Mouse (Mus musculus): ENCODE measurements around the gene Tom1.

GRCm38 (mm10) chr8:75103376-75103878 is 69.9 kb downstream of the Tom1 start:
- TF ChIP-seq CTCF (IDR thresholded peaks at IDR 0.05; ENCODE audit: borderline replicate concordance, extremely low read depth, insufficient read depth, insufficient read length) (no peak), POLR2A (IDR thresholded peaks at IDR 0.05; ENCODE audit: borderline replicate concordance, extremely low read depth, insufficient read depth, insufficient read length, poor library complexity, severe bottlenecking) (no peak)
